ENCODE assay signal across 16 mouse cellular contexts in the genomic region with DNA sequence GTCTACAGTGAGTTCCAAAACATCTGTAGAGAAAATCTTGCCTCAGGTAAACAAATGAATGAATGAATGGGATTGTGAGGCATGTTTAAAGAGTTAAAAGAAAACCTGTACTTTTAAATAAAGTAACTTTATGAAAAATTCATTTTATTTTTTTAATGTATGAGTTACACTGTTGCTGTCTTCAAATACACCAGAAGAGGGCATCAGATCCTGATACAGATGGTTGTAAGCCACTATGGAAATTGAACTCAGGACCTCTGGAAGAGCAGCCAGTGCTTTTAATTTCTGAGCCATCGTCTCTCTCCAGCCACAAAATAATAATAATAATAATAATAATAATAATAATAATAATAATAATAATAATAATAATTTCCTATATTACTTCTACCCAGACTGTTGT. TPM values are rescaled to one million over a fixed set of nuclear protein-coding genes. Genes with fewer than 3 reads are reported as not detected.
DNase-seq lines count a peak whose midpoint lies in the region; ATAC-seq and TF ChIP-seq lines count a peak whose summit lies in the region.
"Had no signal": no experiment of that assay in that cellular context is flagged by ENCODE, and none has a peak within 500 bp of the region (broad histone marks: within the 10 kb centered on the region; RNA-seq: fewer than 3 reads in every experiment).

No protein-coding gene starts in this region.

- H3K4me3 ChIP-seq in erythroblast, embryonic 14.5 days (replicated peaks) = peak overlapping the region; percentile 95
- peak overlapping the region; percentile 92; the same call in 1 of the 2 replicates for H3K4me3 ChIP-seq in liver, embryonic 12.5 days
- no peak overlapping the region for H3K4me3 ChIP-seq in MEL (ENCODE audit: control insufficient read depth in 1 of 2, insufficient read depth in 1 of 2, low read depth in 2 of 2, low read length in 2 of 2)
- H3K4me3 ChIP-seq: embryonic facial prominence, embryonic 10.5 days; hindbrain, embryonic 10.5 days; limb, embryonic 12.5 days; neural tube, embryonic 12.5 days had no signal

- WGBS in liver, embryonic 12.5 days (ENCODE audit: insufficient replicate concordance) = 70% methylated on average over 1 of the region's 1 CpGs

- DNase-seq in liver (no peak), MEL (ENCODE audit: low read depth, low spot score) (peak; percentile 32), MN1 (ENCODE audit: low spot score) (no peak)
- peak; percentile 44 for DNase-seq in splenic B cell, adult 2 months (ENCODE audit: low read depth, low spot score)
- no peak for DNase-seq in kidney, postnatal 25 days
- DNase-seq: adrenal gland, postnatal 10 days; cerebellum, adult 11-12 months had no signal

- TF ChIP-seq CTCF in MEL (IDR thresholded peaks at IDR 0.05 in 2 of 3, conservative IDR thresholded peaks at IDR 0.05 in 1 of 3; ENCODE audit: control insufficient read depth in 1 of 3, insufficient read depth in 1 of 3, low read depth in 2 of 3, low read length in 3 of 3, poor library complexity in 1 of 3, severe bottlenecking in 1 of 3) = peak in 2 of 3 experiments; percentile 7 to 31; a peak in 2 of 6 replicates

- no peak overlapping the region; the same call in 1 of the 2 replicates for H3K9ac ChIP-seq in liver, embryonic 12.5 days
- H3K9ac ChIP-seq in MEL (ENCODE audit: control insufficient read depth, low read depth, low read length, poor library complexity, severe bottlenecking) = no peak overlapping the region
- H3K9ac ChIP-seq: limb, embryonic 12.5 days; neural tube, embryonic 12.5 days had no signal

- no peak overlapping the region for H3K27ac ChIP-seq in liver, embryonic 12.5 days
- H3K27ac ChIP-seq in MEL (ENCODE audit: control insufficient read depth, low read depth, low read length) = no peak overlapping the region
- H3K27ac ChIP-seq: embryonic facial prominence, embryonic 10.5 days; hindbrain, embryonic 10.5 days; limb, embryonic 12.5 days; neural tube, embryonic 12.5 days had no signal

- no peaks in the 10 kb centered on the region for H3K27me3 ChIP-seq in erythroblast, embryonic 14.5 days (ENCODE audit: control insufficient read depth)
- H3K27me3 ChIP-seq in liver, embryonic 12.5 days (replicated peaks) = no peaks in the 10 kb centered on the region
- H3K27me3 ChIP-seq in MEL (ENCODE audit: control insufficient read depth in 1 of 2, insufficient read depth in 2 of 2, low read length in 2 of 2) = no peaks in the 10 kb centered on the region
- no peaks in the 10 kb centered on the region for H3K27me3 ChIP-seq in splenic B cell, adult 2 months (ENCODE audit: control insufficient read depth, insufficient read depth, low read length, poor library complexity, severe bottlenecking)
- H3K27me3 ChIP-seq: limb, embryonic 12.5 days; neural tube, embryonic 12.5 days had no signal

- peak; percentile 28 for TF ChIP-seq RAD21 in MEL (IDR thresholded peaks at IDR 0.05; ENCODE audit: low read depth, low read length)

- ATAC-seq in erythroblast, adult 5-6 weeks (replicated peaks; ENCODE audit: low FRiP score, poor library complexity, severe bottlenecking) = no peak
- ATAC-seq in liver, embryonic 12.5 days = no peak
- ATAC-seq: forebrain, embryonic 16.5 days had no signal

- no peak for TF ChIP-seq POLR2A in MEL (IDR thresholded peaks at IDR 0.05; ENCODE audit: control insufficient read depth in 1 of 2, insufficient read depth in 1 of 2, low read depth in 1 of 2, low read length in 2 of 2, poor library complexity in 1 of 2)

- peak overlapping the region; percentile 76 for H3K4me2 ChIP-seq in liver, embryonic 12.5 days
- H3K4me2 ChIP-seq: limb, embryonic 12.5 days; neural tube, embryonic 12.5 days had no signal

- peaks cover 18% of the 10 kb centered on the region for H3K79me2 ChIP-seq in MEL (ENCODE audit: control insufficient read depth, insufficient read depth, low read length, poor library complexity)

- peaks cover 81% of the 10 kb centered on the region for H3K36me3 ChIP-seq in erythroblast, embryonic 14.5 days (ENCODE audit: control insufficient read depth)
- peaks cover 71% of the 10 kb centered on the region for H3K36me3 ChIP-seq in liver, embryonic 12.5 days
- H3K36me3 ChIP-seq in MEL (ENCODE audit: control insufficient read depth in 1 of 2, insufficient read depth in 2 of 2, low read length in 2 of 2) = peaks cover 41 to 45% of the 10 kb centered on the region in 2 experiments
- H3K36me3 ChIP-seq in splenic B cell, adult 2 months (ENCODE audit: control insufficient read depth, insufficient read depth, low read length, poor library complexity, severe bottlenecking) = peaks cover 6% of the 10 kb centered on the region; the same call in 1 of the 2 replicates

- H3K9me3 ChIP-seq in erythroblast, embryonic 14.5 days (ENCODE audit: control insufficient read depth, low read length) = no peaks in the 10 kb centered on the region
- no peaks in the 10 kb centered on the region for H3K9me3 ChIP-seq in liver, embryonic 12.5 days (replicated peaks)
- no peaks in the 10 kb centered on the region for H3K9me3 ChIP-seq in MEL (replicated peaks; ENCODE audit: insufficient read depth, low read length)
- H3K9me3 ChIP-seq: embryonic facial prominence, embryonic 10.5 days; G1E; hindbrain, embryonic 10.5 days; limb, embryonic 12.5 days; neural tube, embryonic 12.5 days had no signal

- TF ChIP-seq EP300 in MEL (IDR thresholded peaks at IDR 0.05; ENCODE audit: low read depth in 1 of 2, low read length in 2 of 2) = no peak

- peaks cover 68% of the 10 kb centered on the region for H3K4me1 ChIP-seq in erythroblast, embryonic 14.5 days (ENCODE audit: control insufficient read depth)
- peaks cover 49% of the 10 kb centered on the region for H3K4me1 ChIP-seq in liver, embryonic 12.5 days
- H3K4me1 ChIP-seq in MEL (ENCODE audit: control insufficient read depth in 1 of 2, insufficient read depth in 2 of 2, low read length in 2 of 2) = peaks cover 22 to 26% of the 10 kb centered on the region in 2 experiments

TF ChIP-seq in MEL, 35 proteins besides CTCF, POLR2A, EP300 and RAD21:
- TF ChIP-seq ETS1 (IDR thresholded peaks at IDR 0.05; ENCODE audit: low read depth, low read length) (no peak), POLR2AphosphoS2 (IDR thresholded peaks at IDR 0.05; ENCODE audit: low read length) (0 out of 2 replicates have a peak, but pooled peaks have one; percentile 31), SMC3 (IDR thresholded peaks at IDR 0.05; ENCODE audit: low read depth, low read length) (peak; percentile 40)

RNA-seq across cellular contexts. Expression of a gene that starts 3.9 kb away (rescaled TPM):
- polyA plus RNA-seq in erythroblast, embryonic 14.5 days (2012) = 3.3 and 3.7 TPM in 2 replicates
- 99.3 and 105 TPM in 2 replicates for total RNA-seq in erythroblast, adult 5-6 weeks (2015; ENCODE audit: low replicate concordance)
- 88.4 and 96.3 TPM in 2 replicates for total RNA-seq in erythroblast, adult 5-6 weeks (2017; ENCODE audit: low replicate concordance)
- 417 TPM in 2 replicates for polyA plus RNA-seq in liver, embryonic 12.5 days (2016; fragmentation: Nextera tagmentation; extraction: Ambion mirVana)
- total RNA-seq in MEL (2012; rRNA removed) = 267 and 271 TPM in 2 replicates
- polyA plus RNA-seq in MEL (2012; ENCODE audit: insufficient read depth in 1 of 2, insufficient read length in 2 of 2, low read depth in 1 of 2, low replicate concordance in 2 of 2, missing spikeins in 1 of 2) = 100 to 1,000 TPM in 1 of 2 experiments, not detected in 1; 332 TPM

RNA-seq across cellular contexts. Expression of a gene that starts 9.2 kb away (rescaled TPM):
- polyA plus RNA-seq in erythroblast, embryonic 14.5 days (2012) = 0.04 TPM in 1 of 2 replicates, not detected in the other
- 7.3 and 11.9 TPM in 2 replicates for total RNA-seq in erythroblast, adult 5-6 weeks (2015; ENCODE audit: low replicate concordance)
- total RNA-seq in erythroblast, adult 5-6 weeks (2017; ENCODE audit: low replicate concordance) = 3.5 and 13.2 TPM in 2 replicates
- polyA plus RNA-seq in liver, embryonic 12.5 days (2016; fragmentation: Nextera tagmentation; extraction: Ambion mirVana) = 1.7 and 1.8 TPM in 2 replicates
- total RNA-seq in MEL (2012; rRNA removed) = 0.85 and 1.3 TPM in 2 replicates
- 1 to 10 TPM in 1 of 2 experiments, not detected in 1; 9.3 TPM for polyA plus RNA-seq in MEL (2012; ENCODE audit: insufficient read depth in 1 of 2, insufficient read length in 2 of 2, low read depth in 1 of 2, low replicate concordance in 2 of 2, missing spikeins in 1 of 2)

RNA-seq across cellular contexts. Expression of a gene that starts 19.1 kb away (rescaled TPM):
- polyA plus RNA-seq in erythroblast, embryonic 14.5 days (2012) = 0.06 and 0.20 TPM in 2 replicates
- 2.7 and 12.1 TPM in 2 replicates for total RNA-seq in erythroblast, adult 5-6 weeks (2015; ENCODE audit: low replicate concordance)
- 5.2 and 14.6 TPM in 2 replicates for total RNA-seq in erythroblast, adult 5-6 weeks (2017; ENCODE audit: low replicate concordance)
- 1.2 and 1.5 TPM in 2 replicates for polyA plus RNA-seq in liver, embryonic 12.5 days (2016; fragmentation: Nextera tagmentation; extraction: Ambion mirVana)
- total RNA-seq in MEL (2012; rRNA removed) = 3.3 and 4.2 TPM in 2 replicates
- polyA plus RNA-seq in MEL (2012; ENCODE audit: insufficient read depth in 1 of 2, insufficient read length in 2 of 2, low read depth in 1 of 2, low replicate concordance in 2 of 2, missing spikeins in 1 of 2) = 1 to 10 TPM in 1 of 2 experiments, not detected in 1; 8.1 TPM

RNA-seq across cellular contexts. Expression of a gene that starts 59.1 kb away (rescaled TPM):
- 0.20 and 0.44 TPM in 2 replicates for polyA plus RNA-seq in erythroblast, embryonic 14.5 days (2012)
- 11.7 and 15.5 TPM in 2 replicates for total RNA-seq in erythroblast, adult 5-6 weeks (2015; ENCODE audit: low replicate concordance)
- total RNA-seq in erythroblast, adult 5-6 weeks (2017; ENCODE audit: low replicate concordance) = 6.6 and 14.0 TPM in 2 replicates
- 25.4 and 25.7 TPM in 2 replicates for polyA plus RNA-seq in liver, embryonic 12.5 days (2016; fragmentation: Nextera tagmentation; extraction: Ambion mirVana)
- 12.1 and 13.0 TPM in 2 replicates for total RNA-seq in MEL (2012; rRNA removed)
- polyA plus RNA-seq in MEL (2012; ENCODE audit: insufficient read depth in 1 of 2, insufficient read length in 2 of 2, low read depth in 1 of 2, low replicate concordance in 2 of 2, missing spikeins in 1 of 2) = 10 to 100 TPM in 1 of 2 experiments, not detected in 1; 20.4 TPM

Comparison
In these comparisons a context has a peak if more than half of its experiments do, and no peak if none do; other contexts are left out.
1. H3K4me3 ChIP-seq: peak in erythroblast, embryonic 14.5 days (single experiment) and liver, embryonic 12.5 days (single experiment); none in MEL (0 of 2).
2. DNase-seq: peak in MEL (single experiment) and splenic B cell, adult 2 months (single experiment); none in liver (single experiment), kidney, postnatal 25 days (0 of 2) and MN1 (single experiment).
3. RNA of a gene that starts 3.9 kb away (polyA plus RNA-seq): 417 TPM in liver, embryonic 12.5 days and 332 TPM in MEL; 3.3 to 3.7 TPM in erythroblast, embryonic 14.5 days; every median in the first group is over 10 times any median in the second.